Comparison of ENCODE assay signal across 7 mouse cellular contexts in the genomic region with DNA sequence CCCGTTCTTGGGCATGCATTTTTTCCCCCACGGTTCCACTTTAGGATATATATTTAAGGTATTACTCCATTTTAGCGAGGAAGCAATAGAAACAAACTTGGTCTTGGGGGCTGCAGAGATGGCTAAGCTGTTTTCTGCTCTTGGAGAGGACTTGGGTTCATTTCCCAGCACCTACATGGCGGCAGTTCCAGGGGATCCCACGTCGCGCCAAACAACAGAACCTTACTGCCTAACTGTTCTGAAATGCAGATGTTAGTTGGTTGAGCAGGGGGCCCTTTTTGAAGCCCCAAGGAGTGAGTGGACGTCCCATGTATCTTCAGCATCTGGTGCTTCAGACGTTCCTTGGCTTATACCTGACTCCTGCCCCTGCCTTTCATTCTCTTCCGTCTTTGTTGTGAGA. TPM values are rescaled to one million over a fixed set of nuclear protein-coding genes. Genes with fewer than 3 reads are reported as not detected.
A peak's percentile ranks its signal among the peaks of the same experiment; 100 is the strongest.
DNase-seq lines count a peak whose midpoint lies in the region; ATAC-seq and TF ChIP-seq lines count a peak whose summit lies in the region.

No protein-coding gene starts in this region.

- H3K9me3 ChIP-seq in embryonic facial prominence, embryonic 14.5 days (ENCODE audit: control insufficient read depth, low read length) = no peaks in the 10 kb centered on the region
- no peaks in the 10 kb centered on the region for H3K9me3 ChIP-seq in hindbrain, embryonic 16.5 days (ENCODE audit: control insufficient read depth, low read length)
- no peaks in the 10 kb centered on the region for H3K9me3 ChIP-seq in liver, postnatal 0 days (ENCODE audit: low read length)
- H3K9me3 ChIP-seq in stomach, embryonic 14.5 days (ENCODE audit: control insufficient read depth, low read depth, low read length) = no peaks in the 10 kb centered on the region

- peaks cover 4% of the 10 kb centered on the region for H3K36me3 ChIP-seq in embryonic facial prominence, embryonic 14.5 days (ENCODE audit: control insufficient read depth, insufficient read depth, low read length)
- no peaks in the 10 kb centered on the region for H3K36me3 ChIP-seq in hindbrain, embryonic 16.5 days (ENCODE audit: control insufficient read depth, insufficient read depth, low read length)
- peaks cover 3% of the 10 kb centered on the region for H3K36me3 ChIP-seq in liver, postnatal 0 days (replicated peaks; ENCODE audit: insufficient read depth, low read length)
- H3K36me3 ChIP-seq in stomach, embryonic 14.5 days (ENCODE audit: control insufficient read depth, insufficient read depth, low read length) = peaks cover 2% of the 10 kb centered on the region; the same call in 1 of the 2 replicates

- peak; percentile 21 to 33 for DNase-seq in right cerebral cortex, adult 2 months (ENCODE audit: low spot score in 2 of 2)
- no peak for DNase-seq in right cerebral cortex, adult 18-20 months
- DNase-seq in adrenal gland, postnatal 10 days = peak; percentile 39
- DNase-seq in embryonic facial prominence, embryonic 14.5 days (ENCODE audit: low spot score) = peak; percentile 3
- peak; percentile 26 for DNase-seq in liver, postnatal 0 days

- peak overlapping the region; percentile 77 for H3K9ac ChIP-seq in embryonic facial prominence, embryonic 14.5 days (ENCODE audit: low read depth, low read length)
- H3K9ac ChIP-seq in hindbrain, embryonic 16.5 days (ENCODE audit: low read depth, low read length) = peak overlapping the region; percentile 80
- H3K9ac ChIP-seq in liver, postnatal 0 days (replicated peaks) = peak overlapping the region; percentile 84
- peak overlapping the region; percentile 77 for H3K9ac ChIP-seq in stomach, embryonic 14.5 days (replicated peaks; ENCODE audit: low read depth, low read length)

- TF ChIP-seq CTCF in liver, postnatal 0 days (IDR thresholded peaks at IDR 0.05; ENCODE audit: low read depth) = no peak

- peak overlapping the region; percentile 94 for H3K27ac ChIP-seq in embryonic facial prominence, embryonic 14.5 days (replicated peaks; ENCODE audit: low read depth, low read length)
- peak overlapping the region; percentile 92 for H3K27ac ChIP-seq in hindbrain, embryonic 16.5 days (ENCODE audit: low read depth, low read length)
- peak overlapping the region; percentile 96 for H3K27ac ChIP-seq in liver, postnatal 0 days (ENCODE audit: low read depth)
- peak overlapping the region; percentile 90 for H3K27ac ChIP-seq in stomach, embryonic 14.5 days (ENCODE audit: low read length)

- peak overlapping the region; percentile 78 for H3K4me3 ChIP-seq in embryonic facial prominence, embryonic 14.5 days (ENCODE audit: low read depth, low read length)
- peak overlapping the region; percentile 93 for H3K4me3 ChIP-seq in hindbrain, embryonic 16.5 days (ENCODE audit: low read length)
- peak overlapping the region; percentile 89 for H3K4me3 ChIP-seq in liver, postnatal 0 days (ENCODE audit: low read depth, low read length)
- peak overlapping the region; percentile 95 for H3K4me3 ChIP-seq in stomach, embryonic 14.5 days (ENCODE audit: low read depth, low read length)

- no peaks in the 10 kb centered on the region for H3K27me3 ChIP-seq in embryonic facial prominence, embryonic 14.5 days (replicated peaks; ENCODE audit: control insufficient read depth, insufficient read depth, low read length)
- no peaks in the 10 kb centered on the region for H3K27me3 ChIP-seq in hindbrain, embryonic 16.5 days (replicated peaks; ENCODE audit: control insufficient read depth, insufficient read depth, low read length)
- H3K27me3 ChIP-seq in liver, postnatal 0 days (ENCODE audit: insufficient read depth, low read length) = no peaks in the 10 kb centered on the region
- no peaks in the 10 kb centered on the region for H3K27me3 ChIP-seq in stomach, embryonic 14.5 days (ENCODE audit: control insufficient read depth, insufficient read depth, low read length)

- H3K4me2 ChIP-seq in embryonic facial prominence, embryonic 14.5 days (ENCODE audit: low read depth, low read length) = peak overlapping the region; percentile 78
- H3K4me2 ChIP-seq in hindbrain, embryonic 16.5 days (ENCODE audit: low read length) = peak overlapping the region; percentile 98
- peak overlapping the region; percentile 95 for H3K4me2 ChIP-seq in liver, postnatal 0 days (ENCODE audit: low read depth, low read length)
- H3K4me2 ChIP-seq in stomach, embryonic 14.5 days (replicated peaks; ENCODE audit: low read depth, low read length) = peak overlapping the region; percentile 65

- WGBS in embryonic facial prominence, embryonic 14.5 days = 0% methylated on average over 10 of the region's 10 CpGs
- WGBS in hindbrain, embryonic 16.5 days = 1% methylated on average over 10 of the region's 10 CpGs
- WGBS in liver, postnatal 0 days (ENCODE audit: insufficient replicate concordance) = 1% methylated on average over 10 of the region's 10 CpGs
- under 1% methylated on average over 10 of the region's 10 CpGs for WGBS in stomach, embryonic 14.5 days

- no peak for TF ChIP-seq EP300 in liver, postnatal 0 days (IDR thresholded peaks at IDR 0.05; ENCODE audit: low read depth)

- H3K4me1 ChIP-seq in embryonic facial prominence, embryonic 14.5 days (ENCODE audit: control insufficient read depth, insufficient read depth, low read length) = peaks cover 16% of the 10 kb centered on the region
- peaks cover 21% of the 10 kb centered on the region for H3K4me1 ChIP-seq in hindbrain, embryonic 16.5 days (ENCODE audit: control insufficient read depth, insufficient read depth, low read depth, low read length)
- peaks cover 23% of the 10 kb centered on the region for H3K4me1 ChIP-seq in liver, postnatal 0 days (ENCODE audit: insufficient read depth)
- H3K4me1 ChIP-seq in stomach, embryonic 14.5 days (ENCODE audit: control insufficient read depth, insufficient read depth, low read length) = peaks cover 14% of the 10 kb centered on the region

- ATAC-seq in embryonic facial prominence, embryonic 14.5 days (ENCODE audit: low read depth) = no peak
- no peak for ATAC-seq in hindbrain, embryonic 16.5 days
- ATAC-seq in liver, postnatal 0 days = no peak
- ATAC-seq in stomach, embryonic 14.5 days (ENCODE audit: insufficient number of reproducible peaks, insufficient read depth, low FRiP score, low read depth) = no peak

RNA-seq across cellular contexts. Expression of a gene that starts 0.8 kb away (rescaled TPM):
- total RNA-seq in adrenal gland, postnatal 10 days (2021) = 10 to 100 TPM; 79.5 to 80.5 TPM
- 63.9 and 72.4 TPM in 2 replicates for polyA plus RNA-seq in embryonic facial prominence, embryonic 14.5 days (2014; fragmentation: Nextera tagmentation; extraction: Ambion mirVana)
- 51.7 TPM in 2 replicates for polyA plus RNA-seq in hindbrain, embryonic 16.5 days (2015; fragmentation: Nextera tagmentation; extraction: Ambion mirVana)
- 32.7 and 37.8 TPM in 2 replicates for polyA plus RNA-seq in liver, postnatal 0 days (2015; fragmentation: Nextera tagmentation; extraction: Ambion mirVana)
- polyA plus RNA-seq in stomach, embryonic 14.5 days (2014; fragmentation: Nextera tagmentation; extraction: Ambion mirVana) = 68.3 and 71.7 TPM in 2 replicates
